Mouse (Mus musculus): ENCODE results near the gene Jade1. TPM values are rescaled to one million over a fixed set of nuclear protein-coding genes. Genes with fewer than 3 reads are reported as not detected.

The Jade1 gene
- total RNA-seq, 2 experiments from 2014 or later: 17.5 to 24.2 TPM

DNA sequence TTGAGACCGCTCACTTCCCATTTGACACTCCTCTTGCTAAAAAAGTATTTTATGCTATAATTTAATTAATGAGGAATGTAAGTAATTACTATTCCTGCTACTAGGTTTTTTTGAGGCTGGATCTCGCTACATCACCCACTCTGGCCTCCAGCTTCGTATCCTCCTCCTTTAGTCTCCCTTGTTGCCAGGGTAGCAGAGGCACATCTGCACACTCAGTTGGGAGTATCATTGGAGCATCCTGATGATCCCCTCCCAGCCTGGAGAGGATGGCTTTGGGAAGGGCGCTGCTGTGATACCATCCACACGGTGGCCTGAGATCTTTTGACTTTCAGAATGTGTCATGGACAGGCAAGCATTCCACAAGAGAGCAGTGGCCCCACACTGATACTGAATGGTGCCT is 30.0 kb downstream of the Jade1 start:
- no peak for TF ChIP-seq CTCF (IDR thresholded peaks at IDR 0.05)
- no peak overlapping the region for H3K27ac ChIP-seq
- DNase-seq: no peak
- intact Hi-C loops (cut with DNase I): no loop called here
- no peak overlapping the region for H3K4me3 ChIP-seq

- intact Hi-C loops (cut with DNase I): no loop called here
- Histone ChIP-seq H3K4me3 (no peak overlapping the region), H3K27ac (peak overlapping the region; percentile 16)
- DNase-seq: no peak
- no peak for TF ChIP-seq CTCF (IDR thresholded peaks at IDR 0.05)
These were observed 30.8 kb downstream of the Jade1 start for GRCm38 (mm10) chr3:41586330-41586729.

- Histone ChIP-seq H3K27ac (peak overlapping the region; percentile 16), H3K4me3 (no peak overlapping the region)
- TF ChIP-seq CTCF (IDR thresholded peaks at IDR 0.05): no peak
- intact Hi-C loops (cut with DNase I): no loop called here
- DNase-seq: no peak
These were observed 31.4 kb downstream of the Jade1 start for GRCm38 (mm10) chr3:41586917-41587316.

- peak; percentile 56 for DNase-seq
- intact Hi-C loops (cut with DNase I): no loop called here
- no peak for TF ChIP-seq CTCF (IDR thresholded peaks at IDR 0.05)
- no peak overlapping the region for H3K4me3 ChIP-seq
- peak overlapping the region; percentile 16 for H3K27ac ChIP-seq
These were observed 32.1 kb downstream of the Jade1 start for GRCm38 (mm10) chr3:41587588-41587987.

- Histone ChIP-seq H3K27ac (no peak overlapping the region), H3K4me3 (no peak overlapping the region)
- no peak for TF ChIP-seq CTCF (IDR thresholded peaks at IDR 0.05)
- no peak for DNase-seq
- intact Hi-C loops (cut with DNase I): no loop called here
These were observed 33.0 kb downstream of the Jade1 start for GRCm38 (mm10) chr3:41588495-41588894.

DNA sequence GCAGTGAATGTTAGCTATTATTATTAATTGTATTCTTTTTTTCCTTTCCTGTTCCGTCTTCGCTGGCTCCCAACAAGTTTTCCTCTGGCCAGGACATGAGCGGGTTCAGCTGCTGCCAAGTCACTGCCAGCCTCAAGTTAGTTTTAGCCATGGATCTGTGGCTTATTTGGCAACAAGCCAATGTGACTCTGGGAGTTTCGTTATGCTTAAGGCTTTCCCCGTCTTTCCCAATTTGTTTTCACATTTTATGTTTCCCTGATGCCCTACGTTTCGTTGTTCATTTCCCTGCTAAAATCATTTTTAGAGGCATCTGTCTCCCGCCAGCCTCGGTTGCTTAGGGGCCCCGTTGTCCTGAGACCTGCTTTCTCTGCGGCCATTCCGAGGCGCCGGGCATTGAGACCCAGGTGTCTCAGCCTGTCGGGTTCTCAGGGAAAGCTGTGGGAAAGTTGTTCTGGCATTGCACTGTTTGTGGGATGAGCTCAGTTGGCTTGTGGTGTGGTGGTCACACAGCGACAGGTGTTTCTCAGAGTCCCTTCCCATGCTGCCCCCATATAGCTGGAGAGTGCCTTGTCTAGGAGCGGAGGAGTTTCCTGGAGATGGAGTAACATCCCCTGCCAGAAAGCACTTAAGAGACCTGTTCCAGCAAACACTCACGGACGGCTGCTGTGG is 33.8 kb downstream of the Jade1 start:
- no peak overlapping the region for H3K27ac ChIP-seq
- TF ChIP-seq CTCF (IDR thresholded peaks at IDR 0.05): no peak
- no peak for DNase-seq
- H3K4me3 ChIP-seq: peak overlapping the region; percentile 19
- intact Hi-C loops (cut with DNase I): no loop called here

GRCm38 (mm10) chr3:41589988-41590387 is 34.5 kb downstream of the Jade1 start:
- H3K4me3 ChIP-seq: no peak overlapping the region
- TF ChIP-seq CTCF (IDR thresholded peaks at IDR 0.05): no peak
- DNase-seq: no peak
- no peak overlapping the region for H3K27ac ChIP-seq
- intact Hi-C loops (cut with DNase I): loop anchor here (5.0 kb wide), 2 partner anchors 243 to 508 kb away; partner anchors contain the start of gene Pgrmc2

DNA sequence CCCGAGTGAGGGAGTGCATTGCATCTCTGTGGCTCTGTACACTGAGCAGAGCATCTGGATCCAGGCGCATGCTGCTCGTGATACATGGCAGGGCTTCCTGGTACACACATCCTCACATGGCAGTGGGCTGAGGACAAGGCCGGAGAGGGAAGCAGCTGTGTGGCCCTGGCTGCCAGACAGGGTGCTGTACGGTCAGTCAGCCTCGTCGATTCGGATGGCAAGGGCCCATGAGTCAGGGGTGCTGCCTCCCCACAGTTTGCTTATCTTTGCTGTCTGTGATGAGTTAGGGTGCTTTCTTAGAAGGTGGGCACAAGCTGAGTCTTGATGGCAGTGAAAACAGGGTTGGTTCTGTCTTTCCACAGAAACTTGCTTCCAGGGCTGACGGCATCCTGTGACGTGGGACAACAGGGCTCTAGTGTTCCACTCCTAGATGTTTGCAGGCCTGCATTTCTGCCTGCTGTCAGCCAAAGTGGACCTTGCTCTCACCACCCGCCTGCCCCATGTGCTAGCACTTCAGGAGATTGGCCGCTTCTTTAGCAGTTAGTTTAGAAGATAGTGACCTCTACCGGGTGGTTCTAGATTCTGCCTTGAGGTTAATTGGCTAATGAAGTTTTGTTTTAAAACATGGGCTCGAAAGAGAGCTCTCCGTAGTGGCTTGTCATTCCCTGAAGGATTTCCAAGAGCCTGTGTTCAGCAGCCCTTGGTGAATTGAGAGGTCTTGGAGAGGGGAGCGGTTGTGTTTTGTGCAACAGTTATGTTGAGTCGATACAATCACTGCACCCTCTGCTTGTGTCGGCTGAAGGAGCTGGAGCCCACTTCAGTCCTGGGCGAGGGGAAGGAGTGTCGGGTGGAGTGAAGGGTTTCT is 35.4 kb downstream of the Jade1 start:
- intact Hi-C loops (cut with DNase I): loop anchor here (5.0 kb wide), 2 partner anchors 244 to 509 kb away; partner anchors contain the start of gene Pgrmc2
- peak overlapping the region; percentile 15; the same call in 1 of the 2 replicates for H3K4me3 ChIP-seq
- DNase-seq: peak; percentile 62
- peak; percentile 61 for TF ChIP-seq CTCF (IDR thresholded peaks at IDR 0.05)
- peak overlapping the region; percentile 54; the same call in 1 of the 2 replicates for H3K27ac ChIP-seq

DNA sequence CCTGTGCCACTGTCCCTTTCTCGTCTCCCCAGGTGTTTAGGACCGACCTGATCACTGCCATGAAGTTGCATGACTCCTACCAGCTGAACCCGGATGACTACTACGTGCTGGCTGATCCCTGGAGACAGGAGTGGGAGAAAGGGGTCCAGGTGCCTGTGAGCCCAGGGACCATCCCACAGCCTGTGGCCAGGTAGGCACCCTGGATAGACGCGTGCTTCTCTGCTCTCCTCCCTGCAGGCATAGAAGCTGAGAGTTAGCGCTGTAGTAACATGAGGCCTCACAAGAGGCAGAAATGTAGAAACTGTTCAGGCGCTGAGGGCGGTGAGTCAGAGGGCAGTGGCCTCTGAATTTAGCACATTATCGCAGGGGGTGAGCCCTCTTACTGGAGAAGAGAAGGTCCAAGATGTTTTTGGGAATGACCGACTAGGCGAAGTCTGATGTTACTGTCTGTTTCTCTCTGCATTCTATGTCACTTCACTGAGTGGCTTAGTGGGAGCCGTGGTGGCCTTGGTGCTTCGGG is 36.2 kb downstream of the Jade1 start:
- no peak overlapping the region; the same call in 1 of the 2 replicates for H3K4me3 ChIP-seq
- peak overlapping the region; percentile 54 for H3K27ac ChIP-seq
- intact Hi-C loops (cut with DNase I): loop anchor here (5.0 kb wide), 2 partner anchors 244 to 509 kb away; partner anchors contain the start of gene Pgrmc2
- no peak for DNase-seq
- no peak for TF ChIP-seq CTCF (IDR thresholded peaks at IDR 0.05)

DNA sequence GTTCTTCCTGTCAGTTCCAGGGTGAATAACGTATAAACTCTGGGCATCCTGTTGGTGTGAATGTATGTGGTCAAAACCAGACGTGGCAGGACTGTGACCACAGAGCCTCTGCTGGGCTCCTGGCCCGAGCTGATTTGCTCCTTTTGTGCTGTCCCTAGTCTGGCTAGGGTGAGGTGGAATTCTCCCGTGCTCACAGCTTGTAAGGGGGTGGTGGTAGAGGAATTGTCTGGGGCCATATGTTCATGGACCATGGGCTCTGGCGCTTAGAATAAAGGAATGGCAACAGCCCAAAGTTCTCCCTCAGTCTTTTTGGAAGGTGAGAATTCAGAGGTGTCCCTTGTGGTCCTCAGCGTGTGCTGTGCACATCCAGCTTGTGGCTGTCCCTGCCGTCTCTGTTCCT is 37.3 kb downstream of the Jade1 start:
- intact Hi-C loops (cut with DNase I): loop anchor here (5.0 kb wide), 2 partner anchors 246 to 511 kb away; partner anchors contain the start of gene Pgrmc2
- DNase-seq: no peak
- no peak for TF ChIP-seq CTCF (IDR thresholded peaks at IDR 0.05)

DNA sequence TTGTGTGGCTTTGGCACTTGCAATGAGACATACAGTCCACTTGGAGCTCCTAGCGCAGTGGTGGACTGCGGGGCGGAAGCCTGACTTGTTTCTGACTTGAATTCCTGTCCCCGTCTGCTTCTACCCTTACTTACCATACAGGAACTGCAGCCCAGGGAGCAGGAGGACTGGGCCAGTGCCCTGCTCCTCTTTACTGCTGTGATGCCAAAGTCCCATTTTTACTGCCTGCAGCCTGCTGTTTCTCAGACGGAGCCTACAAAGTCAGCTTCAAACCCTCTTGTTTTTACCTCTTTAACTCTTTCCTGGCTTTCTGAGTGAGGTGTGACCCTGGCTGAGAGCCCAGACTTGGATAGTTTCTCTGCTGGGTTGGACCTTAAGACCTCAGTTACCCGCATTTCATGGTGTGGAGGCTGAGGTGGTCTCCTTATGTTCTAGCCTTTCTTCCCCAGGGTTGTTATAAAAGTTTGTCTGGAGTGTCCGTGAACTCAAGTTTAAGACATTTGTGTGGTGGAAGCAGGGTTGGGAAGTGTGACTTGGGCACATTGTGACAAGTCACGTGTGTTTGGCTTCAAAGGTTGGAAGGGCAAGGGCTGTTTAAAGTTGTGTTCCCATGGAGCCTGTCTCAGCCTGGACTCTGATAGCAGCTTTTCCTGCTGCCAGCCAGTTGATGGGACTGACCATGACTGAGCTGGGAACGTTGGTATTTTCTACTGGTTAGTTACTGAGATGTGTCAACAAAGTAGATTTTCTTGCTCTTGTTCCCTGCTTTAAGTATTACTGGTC is 38.8 kb downstream of the Jade1 start:
- no peak overlapping the region for H3K27ac ChIP-seq
- TF ChIP-seq CTCF (IDR thresholded peaks at IDR 0.05): no peak
- no peak overlapping the region for H3K4me3 ChIP-seq
- no peak for DNase-seq
- intact Hi-C loops (cut with DNase I): loop anchor here (5.0 kb wide), 2 partner anchors 247 to 512 kb away; partner anchors contain the start of gene Pgrmc2

More for the DNA sequence above, 37.3 kb downstream of the Jade1 start:
- Histone ChIP-seq H3K27ac (no peak overlapping the region), H3K4me3 (no peak overlapping the region)

DNA sequence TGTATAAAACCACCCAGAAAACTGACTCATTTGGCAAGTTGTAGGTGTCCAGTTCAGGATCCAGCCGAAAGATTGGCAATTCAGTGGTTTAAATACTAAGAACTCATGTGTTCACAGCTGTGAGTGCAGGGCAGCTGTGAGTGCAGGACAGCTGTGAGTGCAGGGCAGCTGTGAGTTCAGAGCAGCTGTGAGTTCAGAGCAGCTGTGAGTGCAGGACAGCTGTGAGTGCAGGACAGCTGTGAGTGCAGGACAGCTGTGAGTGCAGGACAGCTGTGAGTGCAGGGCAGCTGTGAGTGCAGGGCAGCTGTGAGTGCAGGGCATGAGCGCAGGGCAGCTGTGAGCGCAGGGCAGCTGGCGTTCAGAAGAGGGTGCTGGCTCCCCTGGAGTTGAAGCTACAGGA is 39.5 kb downstream of the Jade1 start:
- no peak overlapping the region for H3K27ac ChIP-seq
- no peak for TF ChIP-seq CTCF (IDR thresholded peaks at IDR 0.05)
- intact Hi-C loops (cut with DNase I): loop anchor here (5.0 kb wide), 4 partner anchors 33 to 553 kb away; no protein-coding TSS in a partner anchor
- no peak for DNase-seq
- H3K4me3 ChIP-seq: no peak overlapping the region
